Mouse (Mus musculus) layer of hippocampus, postnatal 25 days (tissue): Measurements from ENCODE around the gene Hsd17b12. TPM values are rescaled to one million over a fixed set of nuclear protein-coding genes. Genes with fewer than 3 reads are reported as not detected.

Experiments
- DNase-seq, 2 experiments: peaks; one replicate each; pipeline ENCODE4 v3.0.0; 2022; ENCODE audit warnings: mixed read lengths in 2 of 2, low spot score in 1 of 2; ENCODE audit errors: extremely low spot score in 1 of 2
- total RNA-seq, 2 experiments: library from RNA; stranded (reverse); gene quantifications; 2 replicates each; pipeline ENCODE4 v1.2.3; 2021

Gene Hsd17b12
- total RNA-seq, 2 experiments from 2014 or later: 69.8 to 76.4 TPM

GRCm38 (mm10) chr2:94103758-94104157 is 54.0 kb downstream of the Hsd17b12 start:
- no peak for DNase-seq

- no peak for DNase-seq
These were observed 67.9 kb downstream of the Hsd17b12 start for GRCm38 (mm10) chr2:94089901-94090300.

DNA sequence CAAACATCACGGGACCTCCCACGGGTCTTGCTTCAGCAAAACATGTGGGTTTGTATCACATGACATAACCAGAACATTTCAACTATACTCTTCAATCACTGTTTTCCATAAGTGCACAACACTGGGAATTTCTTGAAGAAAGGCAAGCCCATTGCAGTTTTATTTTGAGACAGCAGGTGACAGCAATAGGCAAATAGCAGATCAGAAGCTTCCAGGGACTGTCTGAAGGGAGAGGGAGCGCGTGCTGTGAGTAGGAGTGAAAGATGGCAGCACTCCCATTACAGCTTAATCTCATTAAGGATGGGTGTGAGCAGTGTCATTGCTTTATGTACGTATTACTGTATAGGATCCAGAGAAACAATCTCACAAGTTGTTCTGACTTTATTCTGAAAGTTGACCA is 88.3 kb downstream of the Hsd17b12 start:
- no peak for DNase-seq

- DNase-seq: no peak
These were observed 91.1 kb downstream of the Hsd17b12 start for GRCm38 (mm10) chr2:94066540-94067135.

GRCm38 (mm10) chr2:94066120-94066519 is 91.6 kb downstream of the Hsd17b12 start:
- no peak for DNase-seq

- no peak for DNase-seq
These were observed 95.0 kb downstream of the Hsd17b12 start for GRCm38 (mm10) chr2:94062791-94063190.

DNA sequence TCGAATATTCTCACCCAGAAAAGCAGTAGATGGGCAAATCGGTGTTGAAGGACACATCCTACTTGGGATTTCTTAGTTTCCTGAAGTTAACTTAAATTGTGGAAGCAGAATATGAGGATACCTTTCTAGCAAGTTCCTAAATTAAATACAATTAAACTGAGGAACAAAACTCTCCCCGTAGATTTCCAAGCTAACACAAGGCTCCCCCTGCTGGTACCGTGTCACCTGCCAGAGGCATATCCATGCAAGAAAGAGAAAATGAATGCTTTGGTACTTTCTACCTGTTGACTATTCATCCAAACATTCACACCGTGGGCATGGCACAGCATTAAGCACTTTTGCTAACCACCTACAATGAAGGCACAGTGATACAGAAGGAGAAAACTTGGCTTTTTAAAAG is 98.3 kb downstream of the Hsd17b12 start:
- peak in 1 of 2 experiments; percentile 63 for DNase-seq

GRCm38 (mm10) chr2:94054813-94055212 is 103.0 kb downstream of the Hsd17b12 start:
- no peak for DNase-seq

DNA sequence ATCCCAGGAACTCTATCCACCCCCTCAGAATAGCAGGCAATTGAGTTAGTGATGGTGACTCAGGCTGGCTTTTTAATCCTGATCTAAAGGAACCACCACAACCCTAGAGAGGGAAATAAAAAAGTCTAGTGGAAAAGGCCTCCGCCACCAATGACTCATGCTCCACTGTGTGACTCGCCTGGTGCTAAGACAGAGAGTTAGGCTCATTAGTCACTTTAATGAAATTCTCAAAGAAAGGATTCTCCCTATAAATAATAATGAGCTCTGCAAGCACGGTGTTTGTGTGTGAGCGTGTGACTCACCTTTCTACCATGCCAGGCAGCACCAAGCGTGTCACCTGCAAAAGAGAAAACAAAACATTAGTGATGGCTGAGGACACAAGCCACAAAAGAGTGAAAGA is 105.8 kb downstream of the Hsd17b12 start:
- DNase-seq: no peak

GRCm38 (mm10) chr2:94050901-94051300 is 106.9 kb downstream of the Hsd17b12 start:
- DNase-seq: no peak

DNA sequence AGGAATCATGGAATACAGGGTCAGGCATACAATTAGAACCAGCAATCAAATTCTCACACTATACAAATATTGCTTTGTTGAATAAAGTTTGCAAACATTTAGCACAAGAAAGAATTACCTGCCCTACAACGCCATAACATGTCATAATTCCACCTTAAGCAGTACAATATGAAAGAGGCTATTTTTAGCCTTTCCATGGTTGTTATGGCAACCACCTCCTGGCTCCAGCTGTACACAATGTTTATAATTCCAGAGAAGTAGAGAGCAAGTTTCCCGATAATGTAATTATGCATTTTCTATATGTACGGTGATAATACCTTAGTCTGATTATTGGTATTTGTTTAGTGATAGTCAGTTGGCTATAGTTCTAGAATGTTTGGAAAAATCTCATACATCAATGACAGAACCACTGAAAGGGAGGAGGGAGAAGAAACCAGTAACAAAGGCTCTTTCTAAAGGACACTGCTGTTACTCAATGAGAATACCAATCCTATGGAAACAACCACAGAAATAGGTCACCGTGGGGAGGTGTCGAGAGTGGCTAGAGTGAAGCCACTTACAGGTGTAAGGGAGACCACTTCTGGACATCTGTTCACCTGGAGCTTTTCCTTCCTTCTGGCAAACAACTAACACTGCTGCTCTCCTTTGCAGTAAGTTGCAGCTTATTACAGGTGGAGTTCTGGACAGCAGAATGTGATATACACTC is 108.1 kb downstream of the Hsd17b12 start:
- no peak for DNase-seq

DNA sequence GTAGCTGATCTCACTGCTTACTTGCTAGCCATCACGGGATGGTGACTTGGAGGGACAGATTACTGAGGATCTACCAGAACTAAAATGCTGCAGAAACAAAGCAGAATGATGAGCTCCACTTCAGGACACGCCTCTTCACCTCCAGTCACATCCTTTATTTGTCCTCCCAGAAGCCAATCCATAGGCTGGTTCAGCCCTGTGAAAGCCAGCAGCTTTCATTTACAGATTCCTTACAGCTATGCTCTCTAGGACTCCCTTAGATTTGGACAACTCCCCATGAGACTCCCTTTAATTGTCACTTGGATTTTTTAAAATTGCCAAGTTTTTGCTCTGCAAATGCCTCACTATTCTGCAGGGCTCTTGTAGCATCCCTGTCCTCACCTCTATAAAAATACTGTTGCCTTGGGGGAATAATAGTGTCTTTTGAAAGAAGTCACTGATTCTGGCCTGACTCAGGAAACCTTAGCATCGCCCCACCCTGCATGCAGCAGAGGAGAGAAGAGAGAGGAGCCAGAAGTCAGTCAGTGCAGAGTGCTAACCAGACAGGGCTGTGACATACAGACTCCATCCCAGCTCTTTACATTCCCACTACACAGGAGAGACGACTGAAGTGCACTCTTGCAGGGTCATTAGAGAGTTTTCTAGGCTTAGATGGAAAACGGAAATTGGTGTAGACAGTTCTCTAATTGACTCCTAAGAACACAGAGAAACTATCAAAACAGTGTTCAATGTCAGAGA is 108.9 kb downstream of the Hsd17b12 start:
- DNase-seq: no peak

DNA sequence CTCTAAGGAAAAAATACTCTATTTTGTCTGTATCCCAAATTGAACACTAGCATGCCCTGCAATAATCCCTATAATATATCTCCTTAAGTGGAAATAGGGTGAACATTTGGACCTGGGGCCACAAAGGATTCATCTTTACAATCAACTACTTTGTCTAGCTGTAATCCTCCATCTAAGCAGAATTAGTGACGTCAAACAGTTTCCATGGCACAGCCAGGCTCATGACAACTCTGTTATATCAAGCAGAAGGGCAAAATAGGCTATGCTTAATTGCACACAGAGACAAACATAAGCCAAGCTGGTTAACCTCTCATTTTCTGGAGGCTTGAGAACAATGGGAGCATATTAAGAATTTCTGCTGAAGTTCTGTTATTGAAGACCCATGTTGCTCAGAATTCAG is 109.5 kb downstream of the Hsd17b12 start:
- DNase-seq: no peak

DNA sequence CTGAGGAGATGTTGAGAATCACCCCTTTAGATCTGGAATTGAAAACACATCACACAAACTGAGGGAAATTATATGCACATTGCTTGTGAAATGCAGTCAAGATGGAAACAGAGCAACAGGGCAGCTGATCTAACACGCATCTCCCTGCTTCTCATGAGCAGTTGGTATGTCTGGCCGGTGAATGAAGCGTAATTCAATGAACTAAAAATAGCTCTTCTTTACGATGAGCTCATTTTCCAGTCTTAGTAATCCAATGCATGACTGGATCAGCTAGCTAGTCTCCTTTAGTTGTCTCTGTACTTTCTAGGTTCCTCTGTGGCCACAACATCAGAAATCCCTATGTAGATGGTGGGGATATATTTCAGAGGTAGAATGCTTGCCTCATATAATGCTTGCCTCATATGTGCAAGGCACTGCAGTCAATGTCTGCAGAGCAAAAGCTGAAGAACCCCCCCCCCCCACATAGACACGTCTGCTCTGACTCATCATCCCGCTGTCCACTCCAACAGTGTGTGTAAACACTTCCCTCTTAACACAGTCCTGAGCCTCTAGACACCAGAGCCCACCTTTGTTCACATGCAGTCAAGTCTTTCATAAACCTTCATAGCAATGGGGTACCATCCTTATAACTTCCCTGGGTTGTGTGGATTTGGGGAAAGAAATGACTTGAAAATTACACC is 112.2 kb downstream of the Hsd17b12 start:
- DNase-seq: no peak

DNA sequence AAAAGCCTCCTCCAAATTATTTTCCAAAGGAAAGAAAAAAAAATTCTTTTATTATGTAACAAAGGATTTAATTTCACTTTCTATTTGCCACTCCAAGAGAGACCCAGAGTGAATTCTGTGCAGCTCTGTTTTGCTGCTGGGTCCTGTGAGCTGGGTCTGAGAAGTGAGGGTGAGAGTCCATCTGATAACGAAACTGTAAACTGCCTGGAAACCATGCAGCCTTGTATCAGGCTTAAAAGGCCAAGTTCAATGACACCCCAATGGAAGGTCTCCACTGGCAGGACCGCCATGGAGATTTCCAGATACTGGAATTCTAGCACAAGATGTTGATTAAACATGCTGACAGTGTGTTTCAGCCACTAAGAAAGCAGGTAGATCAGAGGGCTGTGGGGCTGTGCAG is 113.6 kb downstream of the Hsd17b12 start:
- no peak for DNase-seq

- no peak for DNase-seq
These were observed 114.1 kb downstream of the Hsd17b12 start for GRCm38 (mm10) chr2:94043662-94044061.

- no peak for DNase-seq
These were observed 115.3 kb downstream of the Hsd17b12 start for GRCm38 (mm10) chr2:94042461-94042860.

DNA sequence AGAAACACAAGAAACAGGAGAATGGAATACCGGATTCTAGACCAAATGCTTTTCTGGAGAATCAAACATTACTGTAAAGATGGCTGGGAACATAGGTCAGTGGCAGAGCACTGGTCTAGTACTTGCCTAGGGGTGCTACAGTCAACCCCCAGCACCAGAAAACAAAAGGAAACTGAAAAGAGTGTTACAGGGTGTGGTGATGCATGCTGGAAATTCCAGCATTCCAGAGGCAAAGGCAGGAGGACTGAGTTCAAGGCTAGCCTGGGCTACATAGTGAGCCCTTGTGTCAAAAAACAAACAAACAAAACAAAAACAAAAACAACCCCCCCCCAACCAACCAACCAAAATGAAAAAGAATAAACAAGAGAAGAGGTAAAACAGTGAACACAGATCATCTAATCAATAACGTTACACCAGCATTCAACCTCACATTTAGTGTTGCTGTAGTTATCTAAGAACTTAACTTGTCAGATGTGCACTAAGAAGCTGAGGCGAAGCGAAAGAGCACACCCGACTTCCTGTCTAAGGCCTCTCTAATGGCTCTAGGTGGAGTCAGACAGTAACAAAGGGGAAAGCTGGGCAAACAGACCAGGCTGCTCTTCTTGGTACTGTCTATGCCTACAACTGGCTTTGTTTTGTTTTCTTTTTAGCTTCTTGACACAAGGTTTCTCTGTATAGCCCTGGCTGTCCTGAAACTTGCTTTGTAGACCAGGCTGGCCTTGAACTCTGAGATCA is 117.2 kb downstream of the Hsd17b12 start:
- no peak for DNase-seq

GRCm38 (mm10) chr2:94035428-94036331 is 122.1 kb downstream of the Hsd17b12 start:
- peak; percentile 74 to 91 for DNase-seq
